Mouse (Mus musculus) erythroblast, embryonic 14.5 days (primary cell): Measurements from ENCODE around the gene 4933427D14Rik. TPM values are rescaled to one million over a fixed set of nuclear protein-coding genes. Genes with fewer than 3 reads are reported as not detected.

Source experiments
- H3K27me3 ChIP-seq: 2 replicates; pipeline ENCODE4 v1.6.1; 2012; ENCODE audit warnings: inconsistent platforms; ENCODE audit not compliant: control insufficient read depth
- H3K36me3 ChIP-seq: 2 replicates; pipeline ENCODE4 v1.6.1; 2012; ENCODE audit warnings: mild to moderate bottlenecking, inconsistent platforms; ENCODE audit not compliant: control insufficient read depth
- H3K4me1 ChIP-seq: 2 replicates; pipeline ENCODE4 v1.6.1; 2012; ENCODE audit warnings: inconsistent platforms; ENCODE audit not compliant: control insufficient read depth
- H3K4me3 ChIP-seq: replicated peaks from 2 replicates; pipeline ENCODE3; 2012; ENCODE audit warnings: moderate library complexity, mild to moderate bottlenecking, inconsistent platforms
- H3K9me3 ChIP-seq: 2 replicates; pipeline ENCODE4 v1.6.1; 2012; ENCODE audit warnings: low read length, inconsistent platforms, mixed read lengths; ENCODE audit not compliant: control insufficient read depth
- GATA1 ChIP-seq: IDR thresholded peaks from 2 replicates; pipeline ENCODE4 v1.6.1; 2012; ENCODE audit warnings: low read length, inconsistent platforms, mixed read lengths
- TAL1 ChIP-seq: IDR thresholded peaks from 3 replicates; pipeline ENCODE4 v1.6.1; 2012; ENCODE audit warnings: low read length, inconsistent platforms, mixed read lengths
- polyA plus RNA-seq: library from polyadenylated mRNA; stranded (reverse); fragments of >175 nt; gene quantifications from 2 replicates; pipeline ENCODE4 v1.2.3, GENCODE M21; 2012

4933427D14Rik gene
- polyA plus RNA-seq, 1 experiment, result 0.05 TPM

- Histone ChIP-seq H3K36me3 (peaks cover 27% of the 10 kb centered on the region), H3K4me3 (peak within 1 kb of the TSS; percentile 85), H3K9me3 (no peaks in the 10 kb centered on the region), H3K4me1 (peaks cover 33% of the 10 kb centered on the region), H3K27me3 (no peaks in the 10 kb centered on the region)
- no peak for TF ChIP-seq GATA1
- no peak for TF ChIP-seq TAL1
Observed at GRCm38 (mm10) chr11:72206341-72207203, 687 bp downstream of the 4933427D14Rik start, which contains the start of gene Gm43951. Gm43951 (minus strand) TSS chr11:72206840.

GRCm38 (mm10) chr11:72205256-72205655 is 2.0 kb downstream of the 4933427D14Rik start:
- TF ChIP-seq GATA1 (no peak), TAL1 (no peak)
- Histone ChIP-seq H3K27me3 (no peaks in the 10 kb centered on the region), H3K4me3 (no peak overlapping the region), H3K9me3 (no peaks in the 10 kb centered on the region), H3K4me1 (peaks cover 33% of the 10 kb centered on the region), H3K36me3 (peaks cover 18% of the 10 kb centered on the region)

DNA sequence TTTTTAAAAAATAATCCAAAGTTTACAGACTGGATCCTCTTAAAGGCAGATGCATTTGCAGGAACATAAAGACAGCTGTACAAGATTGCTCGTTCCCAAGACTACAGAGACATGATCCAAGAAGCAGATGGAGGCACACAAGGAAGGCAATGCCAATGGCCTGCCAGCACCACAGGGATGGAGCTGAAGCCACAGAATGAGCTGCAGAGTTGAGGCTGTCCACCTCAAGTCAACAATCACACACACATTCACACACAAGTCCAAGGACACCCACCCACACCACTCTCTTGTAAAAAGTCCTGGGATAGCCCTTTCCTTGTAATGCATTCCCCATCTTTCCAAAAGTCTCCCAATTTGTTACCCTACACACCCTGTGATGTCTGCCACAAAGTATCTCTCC is 3.8 kb downstream of the 4933427D14Rik start:
- Histone ChIP-seq H3K4me3 (no peak overlapping the region), H3K4me1 (peaks cover 33% of the 10 kb centered on the region)
- TF ChIP-seq GATA1, result no peak
- no peak for TF ChIP-seq TAL1

GRCm38 (mm10) chr11:72196506-72196905 is 10.8 kb downstream of the 4933427D14Rik start:
- TF ChIP-seq GATA1 (no peak), TAL1 (no peak)

More for the DNA sequence above, 3.8 kb downstream of the 4933427D14Rik start:
- H3K36me3 ChIP-seq, result peaks cover 9% of the 10 kb centered on the region
- H3K9me3 ChIP-seq, result no peaks in the 10 kb centered on the region
- no peaks in the 10 kb centered on the region for H3K27me3 ChIP-seq

GRCm38 (mm10) chr11:72194259-72194658 is 13.0 kb downstream of the 4933427D14Rik start:
- no peak for TF ChIP-seq GATA1
- TF ChIP-seq TAL1, result no peak
- no peak overlapping the region for H3K4me3 ChIP-seq
- H3K4me1 ChIP-seq, result no peaks in the 10 kb centered on the region
- H3K36me3 ChIP-seq, result peaks cover 37% of the 10 kb centered on the region
- no peaks in the 10 kb centered on the region for H3K9me3 ChIP-seq
- no peaks in the 10 kb centered on the region for H3K27me3 ChIP-seq

More at GRCm38 (mm10) chr11:72196506-72196905, 10.8 kb downstream of the 4933427D14Rik start:
- Histone ChIP-seq H3K9me3 (no peaks in the 10 kb centered on the region), H3K27me3 (no peaks in the 10 kb centered on the region), H3K4me3 (no peak overlapping the region), H3K36me3 (peaks cover 25% of the 10 kb centered on the region), H3K4me1 (no peaks in the 10 kb centered on the region)

DNA sequence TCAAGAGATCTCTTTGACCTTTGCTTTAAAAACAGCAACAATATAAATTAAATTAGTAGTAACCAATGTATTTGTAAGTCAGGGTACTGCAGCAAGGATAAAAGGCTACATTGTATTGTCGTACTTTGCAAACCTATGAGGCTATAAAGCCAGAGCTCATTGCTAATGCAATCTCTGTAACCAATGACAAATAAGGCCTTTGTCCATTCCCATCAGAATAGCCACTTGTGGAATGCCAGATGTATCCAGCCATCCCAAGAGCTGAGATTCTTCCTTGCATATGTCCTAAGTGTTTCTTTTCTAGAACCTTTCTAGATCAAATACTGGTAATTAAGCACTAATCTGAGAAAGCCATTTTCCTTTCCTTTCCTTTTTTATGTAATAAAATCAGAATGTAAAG is 16.4 kb downstream of the 4933427D14Rik start:
- Histone ChIP-seq H3K4me1 (no peaks in the 10 kb centered on the region), H3K9me3 (no peaks in the 10 kb centered on the region), H3K27me3 (no peaks in the 10 kb centered on the region), H3K36me3 (peaks cover 39% of the 10 kb centered on the region), H3K4me3 (no peak overlapping the region)
- TF ChIP-seq GATA1, result no peak
- no peak for TF ChIP-seq TAL1

DNA sequence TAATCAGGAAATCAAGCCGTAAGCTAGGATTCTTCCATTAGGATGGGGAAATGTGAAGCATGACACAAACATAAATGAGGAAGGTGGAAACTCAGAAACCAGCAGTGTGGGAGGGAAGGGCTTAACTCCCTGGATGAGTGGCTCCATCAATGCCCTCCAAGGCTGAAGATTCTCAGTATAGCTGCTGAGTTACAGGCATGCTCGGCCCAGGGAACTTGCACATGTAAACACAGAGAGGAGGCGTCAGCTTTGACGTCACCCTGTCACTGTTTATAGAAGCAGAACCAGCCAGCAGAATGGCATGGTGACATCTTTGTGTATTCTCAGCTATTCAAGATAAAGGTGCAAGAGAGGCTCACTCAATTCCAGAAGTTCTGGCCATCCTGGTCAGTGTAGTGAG is 23.0 kb downstream of the 4933427D14Rik start:
- no peaks in the 10 kb centered on the region for H3K9me3 ChIP-seq
- H3K4me1 ChIP-seq, result no peaks in the 10 kb centered on the region
- H3K36me3 ChIP-seq, result peaks cover 27% of the 10 kb centered on the region
- no peak for TF ChIP-seq GATA1
- no peak for TF ChIP-seq TAL1
- no peaks in the 10 kb centered on the region for H3K27me3 ChIP-seq
- H3K4me3 ChIP-seq, result no peak overlapping the region

DNA sequence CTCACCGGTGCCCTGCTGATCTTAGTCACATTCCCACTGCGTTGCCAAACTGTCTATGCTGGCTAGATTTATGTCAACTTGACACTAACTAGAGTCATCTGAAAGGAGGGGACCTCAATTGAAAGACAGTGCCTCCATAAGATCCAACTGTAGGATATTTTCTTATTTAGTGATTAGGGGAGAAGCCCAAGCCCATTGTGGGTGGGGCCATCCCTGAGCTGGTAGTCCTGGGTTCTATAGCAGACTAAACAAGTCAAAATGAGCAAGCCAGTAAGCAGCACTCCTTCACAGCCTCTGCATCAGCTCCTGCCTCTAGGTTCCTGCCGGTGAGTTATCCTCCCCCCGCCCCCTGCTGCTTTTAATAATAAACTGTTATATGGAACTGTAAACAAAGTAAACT is 26.1 kb downstream of the 4933427D14Rik start:
- peaks cover 22% of the 10 kb centered on the region for H3K36me3 ChIP-seq
- TF ChIP-seq TAL1 (no peak), GATA1 (no peak)

GRCm38 (mm10) chr11:72180556-72180955 is 26.7 kb downstream of the 4933427D14Rik start:
- Histone ChIP-seq H3K9me3 (no peaks in the 10 kb centered on the region), H3K27me3 (no peaks in the 10 kb centered on the region), H3K4me1 (no peaks in the 10 kb centered on the region), H3K4me3 (no peak overlapping the region), H3K36me3 (peaks cover 25% of the 10 kb centered on the region)
- TF ChIP-seq GATA1 (no peak), TAL1 (no peak)

More for the DNA sequence above, 26.1 kb downstream of the 4933427D14Rik start:
- Histone ChIP-seq H3K4me3 (no peak overlapping the region), H3K27me3 (no peaks in the 10 kb centered on the region), H3K9me3 (no peaks in the 10 kb centered on the region), H3K4me1 (no peaks in the 10 kb centered on the region)

DNA sequence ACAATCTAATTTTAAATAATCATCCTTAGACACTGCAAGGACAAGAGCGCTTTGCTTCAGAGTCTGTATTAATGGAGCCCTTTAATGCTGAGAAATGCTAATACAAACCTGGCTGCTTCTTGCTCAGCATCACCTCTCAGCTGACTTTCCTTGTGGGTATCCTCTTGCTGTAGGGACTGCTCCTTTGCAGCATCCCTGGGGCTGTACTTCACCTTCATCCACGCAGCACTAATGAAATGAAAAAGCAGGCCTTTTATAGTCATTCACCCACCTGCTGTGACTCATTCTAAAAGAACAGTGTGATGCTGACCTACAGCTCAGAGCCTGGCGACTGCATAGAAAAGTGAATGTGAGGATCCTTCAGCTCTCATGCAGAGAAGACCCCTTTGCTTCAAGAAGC is 30.7 kb downstream of the 4933427D14Rik start:
- H3K9me3 ChIP-seq, result no peaks in the 10 kb centered on the region
- no peaks in the 10 kb centered on the region for H3K27me3 ChIP-seq
- H3K36me3 ChIP-seq, result peaks cover 38% of the 10 kb centered on the region
- H3K4me1 ChIP-seq, result no peaks in the 10 kb centered on the region
- H3K4me3 ChIP-seq, result no peak overlapping the region
- TF ChIP-seq GATA1, result no peak
- TF ChIP-seq TAL1, result no peak
